Mouse (Mus musculus): ENCODE data around the gene Mertk. TPM values are rescaled to one million over a fixed set of nuclear protein-coding genes. Genes with fewer than 3 reads are reported as not detected.

Gene Mertk
- polyA plus RNA-seq, 1 experiment from 2014 or later = 9.4 TPM

DNA sequence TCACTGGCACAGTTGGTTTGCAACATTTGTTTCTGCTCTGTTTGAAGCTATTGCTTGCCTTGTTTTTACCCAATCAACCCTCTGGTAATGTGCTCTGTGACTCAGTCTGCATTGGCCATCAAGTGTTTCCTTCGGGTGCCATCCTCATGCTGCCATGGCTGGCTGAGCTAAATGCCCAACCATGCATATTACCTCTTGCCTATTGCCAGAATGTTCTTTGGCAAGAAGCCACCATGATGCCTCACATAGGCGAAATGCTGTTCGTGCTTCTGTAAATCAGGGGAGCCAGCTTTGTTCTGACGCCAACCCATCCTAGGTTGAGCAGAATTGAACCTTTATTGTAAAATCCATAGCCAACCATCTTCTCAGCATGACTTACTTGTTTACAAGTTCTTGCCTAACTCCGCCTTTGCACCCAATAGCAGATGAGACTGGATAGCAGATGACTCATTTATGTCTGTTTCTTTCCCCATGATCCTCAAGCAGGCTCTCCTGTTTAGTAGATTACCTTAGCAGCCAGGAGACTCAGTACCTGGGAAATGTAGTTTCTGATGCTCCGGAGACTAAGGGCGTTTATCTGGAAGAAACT is 73.1 kb downstream of the Mertk start:
- Histone ChIP-seq H3K9ac (no peak overlapping the region), H3K4me3 (replicated peaks) (no peak overlapping the region), H3K27me3 (replicated peaks) (no peaks in the 10 kb centered on the region), H3K4me2 (replicated peaks) (no peak overlapping the region), H3K27ac (no peak overlapping the region), H3K36me3 (no peaks in the 10 kb centered on the region), H3K4me1 (replicated peaks) (0 out of 2 replicates have a peak, but pooled peaks cover 2% of the 10 kb centered on the region), H3K9me3 (no peaks in the 10 kb centered on the region)
- WGBS = 93% methylated on average over 7 of the region's 7 CpGs
- ATAC-seq = no peak

DNA sequence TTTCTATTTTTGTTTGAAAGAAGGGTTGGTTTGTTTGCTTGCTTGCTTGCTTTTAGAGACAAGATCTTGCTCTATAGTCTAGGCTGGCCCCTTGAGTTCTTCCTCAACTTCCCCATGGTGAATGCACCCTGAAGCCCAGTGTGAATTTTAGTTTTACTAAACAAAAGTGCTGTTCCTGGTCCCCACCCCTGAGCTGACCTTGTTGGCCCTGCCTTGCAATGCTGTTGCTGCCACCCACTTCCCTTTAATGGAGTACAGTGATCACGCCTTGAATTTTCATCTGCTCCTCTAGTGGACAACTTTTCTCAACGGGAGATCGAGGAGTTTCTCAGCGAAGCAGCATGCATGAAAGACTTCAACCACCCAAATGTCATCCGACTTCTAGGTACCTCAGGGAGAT is 83.5 kb downstream of the Mertk start:
- Histone ChIP-seq H3K4me2 (replicated peaks) (no peak overlapping the region), H3K4me1 (replicated peaks) (no peaks in the 10 kb centered on the region), H3K27me3 (replicated peaks) (no peaks in the 10 kb centered on the region), H3K4me3 (replicated peaks) (no peak overlapping the region), H3K27ac (no peak overlapping the region), H3K36me3 (no peaks in the 10 kb centered on the region; the same call in 1 of the 2 replicates), H3K9me3 (no peaks in the 10 kb centered on the region), H3K9ac (no peak overlapping the region)
- WGBS = 90% methylated on average over 5 of the region's 5 CpGs
- no peak for ATAC-seq

DNA sequence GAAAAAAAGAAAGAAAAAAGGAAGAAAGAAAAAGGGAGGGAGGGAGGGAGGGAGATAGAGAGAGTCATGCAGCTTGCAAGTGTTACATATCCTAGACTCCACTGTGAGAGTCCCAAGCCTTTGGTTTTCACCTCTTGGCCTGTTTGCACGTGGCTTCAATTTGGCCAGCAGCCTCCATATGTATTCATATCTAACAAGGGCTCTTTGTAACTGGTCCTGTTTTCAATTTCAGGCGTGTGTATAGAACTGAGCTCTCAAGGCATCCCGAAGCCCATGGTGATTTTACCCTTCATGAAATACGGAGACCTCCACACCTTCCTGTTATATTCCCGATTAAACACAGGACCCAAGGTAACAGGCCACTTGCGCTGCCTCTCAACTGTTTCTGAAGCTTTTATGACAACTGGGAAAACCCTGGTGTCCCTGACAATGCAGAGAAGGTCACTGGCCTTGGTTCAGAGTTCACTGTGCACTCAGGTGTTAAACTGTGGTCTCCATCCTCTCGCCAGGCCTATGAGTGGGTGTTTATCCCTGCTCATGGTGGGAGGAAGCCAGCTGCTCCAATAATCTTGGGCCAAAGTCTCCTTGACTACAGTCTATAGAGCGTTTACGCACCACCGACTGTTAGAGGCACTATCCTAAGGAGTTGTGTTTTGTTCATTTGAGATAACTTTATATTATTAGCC is 85.0 kb downstream of the Mertk start:
- WGBS = 86% methylated on average over 10 of the region's 10 CpGs
- ATAC-seq = no peak

DNA sequence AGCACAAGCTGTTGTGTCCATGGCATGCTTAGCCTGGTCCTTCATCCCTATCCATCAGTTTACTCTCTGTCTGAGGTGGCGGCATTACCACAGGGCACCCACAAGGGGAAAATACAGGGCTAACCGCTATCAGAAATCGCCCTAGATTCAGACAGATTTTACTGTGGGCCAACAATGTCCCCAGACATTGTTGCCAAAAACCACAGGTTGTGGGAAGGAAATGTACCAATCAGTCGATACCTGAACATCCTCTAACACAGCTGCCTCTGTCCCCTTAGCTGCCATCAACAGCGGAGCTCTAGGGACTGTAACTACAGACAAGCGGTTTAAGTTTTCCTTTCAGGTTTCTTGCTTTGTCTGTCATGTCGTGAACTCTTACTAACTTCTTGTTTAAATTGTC is 86.1 kb downstream of the Mertk start:
- no peaks in the 10 kb centered on the region for H3K27me3 ChIP-seq (replicated peaks)
- no peak overlapping the region for H3K9ac ChIP-seq
- H3K9me3 ChIP-seq = no peaks in the 10 kb centered on the region
- whole genome bisulfite sequencing = 93% methylated on average over 7 of the region's 7 CpGs
- H3K4me3 ChIP-seq (replicated peaks) = no peak overlapping the region
- no peak for ATAC-seq
- peaks cover 2% of the 10 kb centered on the region; the same call in 1 of the 2 replicates for H3K36me3 ChIP-seq
- no peak overlapping the region for H3K4me2 ChIP-seq (replicated peaks)
- no peak overlapping the region for H3K27ac ChIP-seq
- H3K4me1 ChIP-seq (replicated peaks) = no peaks in the 10 kb centered on the region

More for the DNA sequence above, 85.0 kb downstream of the Mertk start:
- H3K9ac ChIP-seq = no peak overlapping the region
- no peak overlapping the region for H3K4me3 ChIP-seq (replicated peaks)
- no peaks in the 10 kb centered on the region for H3K9me3 ChIP-seq
- H3K27me3 ChIP-seq (replicated peaks) = no peaks in the 10 kb centered on the region
- H3K27ac ChIP-seq = no peak overlapping the region
- H3K36me3 ChIP-seq = no peaks in the 10 kb centered on the region; the same call in 1 of the 2 replicates
- no peaks in the 10 kb centered on the region for H3K4me1 ChIP-seq (replicated peaks)
- H3K4me2 ChIP-seq (replicated peaks) = no peak overlapping the region

DNA sequence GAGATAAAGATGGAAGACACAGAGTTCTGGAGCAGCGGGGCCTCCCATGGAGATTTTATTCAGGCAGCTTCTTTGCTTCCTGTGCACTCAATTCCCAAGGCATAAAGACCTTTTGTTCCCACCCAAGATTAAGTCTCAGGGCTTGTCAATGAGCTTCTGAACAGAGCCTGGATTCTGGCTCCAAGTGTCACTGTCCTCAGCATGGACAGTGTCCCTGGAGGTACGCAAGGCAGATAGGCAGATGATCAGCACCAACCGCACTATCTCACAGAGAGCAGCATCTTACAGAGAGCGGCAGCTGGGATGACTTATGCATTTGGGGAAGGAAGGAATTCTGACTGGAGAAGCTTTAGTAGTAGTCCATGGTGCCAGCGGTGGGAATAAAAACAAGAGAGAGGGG is 87.6 kb downstream of the Mertk start:
- Histone ChIP-seq H3K4me3 (replicated peaks) (no peak overlapping the region), H3K27me3 (replicated peaks) (no peaks in the 10 kb centered on the region), H3K36me3 (peaks cover 2% of the 10 kb centered on the region; the same call in 1 of the 2 replicates), H3K9ac (no peak overlapping the region), H3K27ac (no peak overlapping the region), H3K4me1 (replicated peaks) (no peaks in the 10 kb centered on the region), H3K4me2 (replicated peaks) (no peak overlapping the region), H3K9me3 (no peaks in the 10 kb centered on the region)
- ATAC-seq = no peak
- 74% methylated on average over 5 of the region's 5 CpGs for WGBS

DNA sequence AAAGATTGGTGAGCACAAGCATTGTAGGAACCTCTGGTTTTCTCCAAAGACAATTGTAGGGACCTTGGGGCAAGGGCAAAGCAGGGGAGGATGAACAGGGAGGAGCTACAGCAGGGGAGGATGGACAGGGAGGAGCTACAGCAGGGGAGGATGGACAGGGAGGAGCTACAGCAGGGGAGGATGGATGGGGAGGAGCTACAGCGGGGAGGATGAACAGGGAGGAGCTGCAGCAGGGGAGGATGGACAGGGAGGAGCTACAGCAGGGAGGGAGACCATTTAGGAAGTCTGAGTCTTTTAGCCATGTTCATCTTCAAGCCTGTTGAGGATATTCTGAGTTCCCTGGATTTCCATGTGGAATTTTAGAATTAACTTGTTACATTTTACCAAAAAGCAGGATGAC is 88.0 kb downstream of the Mertk start:
- no peak for ATAC-seq
- H3K4me1 ChIP-seq (replicated peaks) = no peaks in the 10 kb centered on the region
- WGBS = 60% methylated on average over 1 of the region's 1 CpGs

DNA sequence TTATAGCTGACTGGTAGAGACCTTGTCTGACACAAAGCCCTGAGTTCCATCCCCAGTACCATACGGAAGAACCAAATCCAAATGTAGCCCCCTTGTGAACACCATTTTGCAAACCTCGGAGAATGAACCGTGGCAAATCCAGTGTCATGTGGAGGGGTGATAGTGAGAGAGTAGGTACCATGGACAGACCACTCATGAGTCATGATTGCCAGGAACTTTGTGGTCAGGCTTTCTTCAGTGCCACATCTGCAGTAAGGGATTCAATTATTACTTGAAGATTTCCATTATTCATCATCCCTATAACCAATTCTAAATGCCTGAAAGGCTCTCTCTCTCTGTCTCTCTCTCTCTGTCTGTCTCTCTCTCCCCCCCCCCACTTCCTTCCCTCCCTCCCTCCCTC is 89.0 kb downstream of the Mertk start:
- no peak overlapping the region for H3K4me3 ChIP-seq (replicated peaks)
- no peak overlapping the region for H3K27ac ChIP-seq
- H3K36me3 ChIP-seq = peaks cover 2% of the 10 kb centered on the region; the same call in 1 of the 2 replicates
- no peaks in the 10 kb centered on the region for H3K9me3 ChIP-seq
- H3K4me1 ChIP-seq (replicated peaks) = no peaks in the 10 kb centered on the region
- no peak overlapping the region for H3K9ac ChIP-seq
- no peak overlapping the region for H3K4me2 ChIP-seq (replicated peaks)
- H3K27me3 ChIP-seq (replicated peaks) = no peaks in the 10 kb centered on the region
- WGBS = 86% methylated on average over 3 of the region's 3 CpGs
- ATAC-seq = no peak

More for the DNA sequence above, 88.0 kb downstream of the Mertk start:
- Histone ChIP-seq H3K36me3 (peaks cover 2% of the 10 kb centered on the region; the same call in 1 of the 2 replicates), H3K27me3 (replicated peaks) (no peaks in the 10 kb centered on the region), H3K9me3 (no peaks in the 10 kb centered on the region), H3K27ac (no peak overlapping the region), H3K4me2 (replicated peaks) (no peak overlapping the region), H3K4me3 (replicated peaks) (no peak overlapping the region), H3K9ac (no peak overlapping the region)

DNA sequence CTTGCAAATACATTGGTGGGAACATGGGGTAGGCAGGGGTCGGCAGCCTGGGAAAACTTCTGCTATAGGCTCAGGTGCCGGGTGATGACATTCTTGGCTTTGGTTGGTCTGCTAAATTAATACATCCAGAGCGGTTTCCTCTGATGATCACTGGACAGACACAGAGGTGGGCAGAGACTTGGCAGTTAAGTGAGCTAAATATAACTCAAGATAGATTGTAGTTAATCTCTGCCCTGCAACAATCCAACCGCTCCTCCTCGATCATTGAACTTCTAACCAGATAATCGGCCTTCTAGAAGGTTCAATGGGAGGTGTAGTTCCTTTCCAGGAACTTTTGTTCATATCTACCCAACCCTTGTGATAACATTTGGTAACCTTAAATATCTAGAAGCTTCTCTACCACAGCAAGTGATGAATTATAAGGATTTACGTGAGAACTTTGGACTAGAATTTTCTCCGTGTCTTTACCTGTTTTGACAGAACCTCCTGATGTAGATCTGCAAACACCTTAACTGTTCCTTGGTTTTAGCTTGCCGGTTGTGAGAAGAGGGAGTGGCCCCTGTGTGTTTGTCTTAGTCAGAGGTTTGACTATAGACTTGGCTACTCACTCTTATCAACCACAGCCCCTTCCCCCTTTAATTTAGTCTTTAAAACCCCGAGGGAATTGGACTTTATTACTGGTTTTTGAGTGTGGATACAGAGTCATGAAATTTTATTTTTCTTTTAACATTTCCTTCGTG is 92.3 kb downstream of the Mertk start:
- H3K27ac ChIP-seq = 0 out of 2 replicates have a peak overlapping the region, but pooled peaks have one; percentile 22
- WGBS = 69% methylated on average over 11 of the region's 11 CpGs
- no peak overlapping the region for H3K4me2 ChIP-seq (replicated peaks)

DNA sequence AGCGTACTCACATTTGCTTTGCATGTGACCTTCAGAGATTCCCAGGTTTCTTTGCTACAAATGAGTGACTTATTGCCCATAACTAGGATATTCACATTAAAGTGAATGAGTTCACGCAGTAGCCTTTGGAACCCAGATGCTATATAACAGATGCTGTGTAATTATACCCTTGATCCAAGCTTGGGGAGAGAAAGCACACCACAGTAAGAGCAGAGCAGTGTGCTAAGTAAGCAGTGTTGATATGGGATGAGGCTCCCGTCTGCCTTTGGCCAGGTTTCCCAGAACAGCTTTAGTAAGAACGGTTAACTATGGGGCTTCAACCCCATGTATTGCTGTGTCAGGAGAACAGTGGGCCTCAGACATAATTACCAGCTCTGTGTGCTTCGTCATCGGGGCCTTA is 95.2 kb downstream of the Mertk start:
- H3K27ac ChIP-seq = no peak overlapping the region
- no peak overlapping the region for H3K4me2 ChIP-seq (replicated peaks)
- H3K27me3 ChIP-seq (replicated peaks) = no peaks in the 10 kb centered on the region
- no peaks in the 10 kb centered on the region for H3K9me3 ChIP-seq
- no peaks in the 10 kb centered on the region for H3K4me1 ChIP-seq (replicated peaks)
- H3K9ac ChIP-seq = no peak overlapping the region
- ATAC-seq = peak; percentile 51; the same call in 1 of the 2 replicates
- peaks cover 9% of the 10 kb centered on the region; the same call in 1 of the 2 replicates for H3K36me3 ChIP-seq
- 88% methylated on average over 6 of the region's 6 CpGs for whole genome bisulfite sequencing
- no peak overlapping the region for H3K4me3 ChIP-seq (replicated peaks)

More for the DNA sequence above, 92.3 kb downstream of the Mertk start:
- H3K4me1 ChIP-seq (replicated peaks) = no peaks in the 10 kb centered on the region
- peak; percentile 65 for ATAC-seq
- H3K9ac ChIP-seq = no peak overlapping the region
- no peak overlapping the region for H3K4me3 ChIP-seq (replicated peaks)
- no peaks in the 10 kb centered on the region for H3K9me3 ChIP-seq
- H3K36me3 ChIP-seq = peaks cover 10% of the 10 kb centered on the region; the same call in 1 of the 2 replicates
- no peaks in the 10 kb centered on the region for H3K27me3 ChIP-seq (replicated peaks)

DNA sequence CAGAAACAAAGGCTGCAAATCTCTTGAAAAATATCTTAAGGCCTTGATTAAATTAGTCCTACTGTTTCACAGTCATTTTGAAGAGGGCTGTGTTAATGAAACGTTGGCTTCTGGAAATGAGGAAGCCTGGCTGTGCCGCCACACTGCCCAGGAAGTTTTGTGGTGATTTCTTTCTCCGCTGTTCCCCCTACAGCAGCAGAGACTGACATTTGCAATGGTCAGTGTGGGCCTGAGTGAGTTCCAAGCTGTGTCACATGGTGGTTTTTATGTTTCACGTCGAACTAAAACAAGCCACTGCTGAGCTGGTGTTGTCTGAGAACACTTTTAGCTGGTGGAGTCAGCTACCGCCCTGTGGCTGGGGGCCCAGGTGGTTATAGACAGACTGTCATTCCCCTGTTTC is 97.7 kb downstream of the Mertk start:
- 76% methylated on average over 6 of the region's 6 CpGs for WGBS

DNA sequence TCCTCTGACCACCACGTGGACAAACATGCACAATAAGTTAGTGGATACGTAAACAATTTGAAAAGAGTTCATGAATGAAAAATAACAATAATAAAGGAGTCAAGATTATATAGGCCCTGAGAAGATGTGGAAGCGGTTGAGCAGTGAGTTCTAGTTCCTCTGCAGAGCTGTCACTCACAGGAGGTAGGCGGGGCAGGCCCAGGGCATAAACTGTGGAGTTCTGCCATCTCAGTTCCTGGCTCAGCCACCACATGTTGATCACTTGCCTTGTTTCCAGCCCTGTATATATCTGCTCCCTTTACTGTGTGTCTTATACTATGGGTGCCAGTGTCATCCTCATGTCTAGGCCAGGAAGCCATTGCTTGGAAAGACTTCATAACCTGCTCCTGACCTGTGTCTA is 104.7 kb downstream of the Mertk start:
- H3K4me1 ChIP-seq (replicated peaks) = no peaks in the 10 kb centered on the region
- H3K4me3 ChIP-seq (replicated peaks) = no peak overlapping the region
- peaks cover 12% of the 10 kb centered on the region for H3K36me3 ChIP-seq
- ATAC-seq = 0 out of 2 replicates have a peak, but pooled peaks have one; percentile 36
- H3K9ac ChIP-seq = no peak overlapping the region
- H3K27ac ChIP-seq = no peak overlapping the region
- no peak overlapping the region for H3K4me2 ChIP-seq (replicated peaks)
- H3K9me3 ChIP-seq = no peaks in the 10 kb centered on the region
- 88% methylated on average over 4 of the region's 4 CpGs for WGBS
- no peaks in the 10 kb centered on the region for H3K27me3 ChIP-seq (replicated peaks)

More for the DNA sequence above, 97.7 kb downstream of the Mertk start:
- no peak overlapping the region for H3K4me3 ChIP-seq (replicated peaks)
- H3K9me3 ChIP-seq = no peaks in the 10 kb centered on the region
- no peak overlapping the region for H3K27ac ChIP-seq
- no peaks in the 10 kb centered on the region for H3K4me1 ChIP-seq (replicated peaks)
- ATAC-seq = no peak
- H3K4me2 ChIP-seq (replicated peaks) = no peak overlapping the region
- no peaks in the 10 kb centered on the region for H3K27me3 ChIP-seq (replicated peaks)
- no peak overlapping the region for H3K9ac ChIP-seq
- peaks cover 20% of the 10 kb centered on the region for H3K36me3 ChIP-seq

DNA sequence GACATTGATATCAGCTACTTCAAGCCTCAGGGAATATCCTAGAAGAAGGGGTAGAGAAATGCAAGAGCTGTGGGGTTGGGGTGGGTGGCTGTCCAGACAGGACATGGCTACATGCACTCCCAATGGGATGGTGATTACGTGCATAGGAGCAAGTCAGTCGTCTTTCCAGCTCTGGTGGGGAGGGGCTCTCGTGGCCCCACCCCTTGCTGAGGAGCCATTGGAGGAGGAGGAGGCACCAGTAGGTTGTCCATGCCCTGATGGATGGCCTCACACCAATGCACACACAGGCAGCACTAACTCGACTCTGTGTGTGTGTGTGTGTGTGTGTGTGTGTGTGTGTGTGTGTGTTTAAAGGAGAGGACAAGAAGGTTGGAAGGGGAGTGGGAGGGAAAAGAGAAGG is 106.6 kb downstream of the Mertk start:
- Histone ChIP-seq H3K27me3 (replicated peaks) (no peaks in the 10 kb centered on the region), H3K4me2 (replicated peaks) (no peak overlapping the region), H3K36me3 (peaks cover 10% of the 10 kb centered on the region), H3K9me3 (no peaks in the 10 kb centered on the region), H3K4me3 (replicated peaks) (no peak overlapping the region), H3K27ac (no peak overlapping the region), H3K9ac (no peak overlapping the region), H3K4me1 (replicated peaks) (no peaks in the 10 kb centered on the region)
- 67% methylated on average over 4 of the region's 4 CpGs for WGBS
- no peak for ATAC-seq

All from intestine, embryonic 15.5 days (tissue).